Mouse (Mus musculus) liver (tissue): Measurements from ENCODE around the gene Apba2.

ENCODE experiments used
- DNase-seq: peaks from one replicate; pipeline ENCODE4 v3.0.0-alpha.2; 2020; ENCODE audit warnings: mixed read lengths

The Apba2 gene

DNA sequence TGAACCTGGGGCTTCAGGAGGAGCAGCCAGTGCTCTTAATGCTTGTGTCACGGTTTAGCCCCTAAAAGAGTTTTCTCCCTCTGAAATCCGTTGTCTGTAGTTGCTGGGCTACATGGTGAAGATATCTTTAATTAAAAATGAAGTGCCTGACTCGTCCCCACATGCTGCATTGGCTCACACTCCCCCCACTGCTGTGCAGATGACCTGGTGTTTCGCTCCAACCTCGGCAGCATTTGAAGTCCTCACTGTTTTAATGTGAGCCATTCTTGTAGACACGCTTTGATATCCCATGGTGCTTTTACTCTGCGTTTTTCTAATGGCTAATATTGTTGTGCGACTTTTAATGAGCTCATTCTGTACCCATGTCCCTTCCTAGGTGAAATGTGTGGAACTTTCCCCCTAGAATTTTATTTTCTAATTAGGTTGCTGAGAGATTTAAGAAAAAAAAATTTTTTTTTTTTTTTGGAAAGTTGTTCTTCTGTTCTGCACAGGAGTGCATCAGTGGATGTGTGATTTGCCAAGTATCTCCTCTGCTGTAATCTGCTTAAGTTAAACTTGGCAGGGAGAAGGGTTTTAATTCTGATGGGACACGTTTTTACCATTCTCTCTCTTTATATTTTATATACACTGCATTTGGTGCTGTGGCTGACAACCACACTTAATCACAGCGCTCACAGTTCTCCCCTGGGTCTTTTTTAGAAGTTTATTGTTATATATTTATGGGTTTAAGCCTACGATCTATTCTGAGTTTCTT, 87.3 kb downstream of the Apba2 start:
- DNase-seq = no peak

DNA sequence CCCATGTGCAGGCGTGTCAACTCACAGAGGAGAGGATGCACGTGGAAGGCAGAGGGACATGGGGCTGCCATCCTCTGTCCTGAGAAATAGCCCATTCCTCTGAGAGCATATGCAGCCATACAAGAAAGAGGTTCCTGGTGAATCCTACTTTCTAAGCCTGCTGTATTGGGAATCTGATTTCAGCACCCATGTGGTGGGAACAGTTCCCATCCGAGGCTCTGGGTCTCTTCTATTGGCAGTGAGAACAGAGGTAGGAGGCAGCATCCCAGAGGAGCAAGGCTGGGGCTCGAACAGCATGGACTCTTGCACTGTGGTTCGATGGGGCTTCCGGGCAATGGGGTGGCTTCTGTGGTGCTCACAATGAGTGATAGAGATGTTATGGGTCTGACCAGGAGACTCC, 93.8 kb downstream of the Apba2 start:
- DNase-seq = no peak

DNA sequence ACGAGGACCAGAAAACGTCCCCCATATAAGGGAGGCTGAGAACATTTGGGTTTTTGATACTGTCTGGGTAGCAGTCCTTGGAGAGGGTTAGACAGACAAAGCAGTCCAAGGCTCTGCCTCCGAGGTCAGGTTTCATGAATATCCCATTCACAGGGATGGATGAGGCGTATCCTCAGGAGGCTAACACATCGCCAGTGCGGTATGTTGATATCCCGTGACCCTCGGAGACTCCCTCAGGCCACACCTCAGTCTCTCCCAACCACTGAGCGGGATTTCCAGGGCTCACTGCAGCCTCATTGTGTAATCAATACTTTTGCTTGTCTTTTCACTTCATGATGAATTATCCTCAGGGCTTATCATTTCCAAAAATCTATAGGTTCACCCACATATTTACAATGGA, 95.1 kb downstream of the Apba2 start:
- DNase-seq = no peak

DNA sequence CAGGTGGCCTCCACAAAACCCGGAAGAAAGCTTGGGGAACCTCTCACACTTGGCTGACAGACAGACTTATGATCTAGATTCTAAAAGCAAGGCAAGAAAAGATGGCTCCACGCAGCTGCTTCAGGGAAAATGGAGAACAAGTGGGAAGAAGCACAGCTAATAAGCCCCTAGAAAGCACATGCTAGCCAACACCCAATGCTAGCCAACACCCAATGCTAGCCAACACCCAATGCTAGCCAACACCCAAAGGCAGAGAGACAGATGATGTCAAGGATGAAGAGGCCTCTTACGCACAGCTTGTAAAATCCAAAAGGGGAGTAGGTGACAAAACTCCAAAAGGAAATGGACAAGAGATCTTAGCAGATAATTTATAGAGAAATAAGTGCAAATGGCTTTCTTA, 108.4 kb downstream of the Apba2 start:
- no peak for DNase-seq

DNA sequence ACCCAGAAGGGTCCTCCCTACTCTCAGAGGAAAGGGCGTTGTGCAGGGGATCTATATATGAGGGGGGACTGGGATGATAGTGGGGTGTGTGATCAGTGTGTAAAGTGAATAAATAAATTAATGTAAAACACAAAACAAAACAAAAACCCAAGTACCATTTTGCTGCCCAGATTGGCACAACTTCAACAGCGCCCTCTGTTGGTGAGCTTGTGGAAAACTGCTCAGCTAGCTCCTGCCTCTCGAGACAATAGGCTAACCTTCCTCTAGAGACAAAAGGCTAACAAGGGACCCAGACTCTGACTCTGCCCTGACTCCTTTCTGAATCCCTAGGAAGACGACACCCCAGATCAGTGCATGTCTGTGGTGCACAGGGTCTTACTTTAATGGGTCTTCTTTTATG, 109.4 kb downstream of the Apba2 start:
- no peak for DNase-seq

DNA sequence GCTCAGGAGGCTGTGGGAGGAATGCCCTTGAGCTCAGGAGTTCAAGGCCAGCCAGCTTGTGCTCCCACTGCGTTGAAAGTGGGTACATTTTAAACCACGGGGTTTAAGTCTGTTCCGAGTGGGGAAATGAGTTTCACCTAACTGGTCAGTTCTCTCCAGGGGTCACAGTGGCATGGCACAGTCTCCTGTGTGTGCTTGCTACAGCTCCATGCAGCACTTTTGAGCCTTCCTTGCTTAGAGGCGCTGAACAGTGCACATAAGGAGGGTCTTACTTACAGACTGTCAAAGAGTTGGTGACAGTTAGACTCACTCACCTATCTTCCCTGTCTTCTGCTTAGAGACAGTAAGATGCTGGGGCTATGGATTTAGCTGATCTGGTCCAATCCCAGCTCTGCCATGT, 117.8 kb downstream of the Apba2 start:
- no peak for DNase-seq

DNA sequence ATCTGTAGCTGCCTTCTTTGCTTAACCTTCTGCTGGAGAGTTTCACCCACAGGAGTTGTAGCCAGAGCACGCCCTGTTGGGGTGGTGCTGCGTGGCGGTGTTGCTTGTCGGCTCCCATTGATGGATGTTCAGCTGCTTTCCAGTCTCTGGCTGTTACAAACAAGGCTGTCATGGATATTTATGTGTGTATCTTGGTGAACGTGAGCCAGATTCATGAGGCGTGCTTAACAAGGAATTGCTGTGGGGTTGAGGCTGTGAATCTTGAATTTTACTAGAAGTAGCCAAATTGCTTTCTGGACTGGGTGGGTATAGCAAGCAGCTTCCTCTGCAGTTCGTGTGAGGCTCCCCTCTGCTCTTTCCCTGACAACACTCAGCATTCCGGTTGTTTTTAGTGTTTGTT, 125.0 kb downstream of the Apba2 start:
- DNase-seq = no peak

DNA sequence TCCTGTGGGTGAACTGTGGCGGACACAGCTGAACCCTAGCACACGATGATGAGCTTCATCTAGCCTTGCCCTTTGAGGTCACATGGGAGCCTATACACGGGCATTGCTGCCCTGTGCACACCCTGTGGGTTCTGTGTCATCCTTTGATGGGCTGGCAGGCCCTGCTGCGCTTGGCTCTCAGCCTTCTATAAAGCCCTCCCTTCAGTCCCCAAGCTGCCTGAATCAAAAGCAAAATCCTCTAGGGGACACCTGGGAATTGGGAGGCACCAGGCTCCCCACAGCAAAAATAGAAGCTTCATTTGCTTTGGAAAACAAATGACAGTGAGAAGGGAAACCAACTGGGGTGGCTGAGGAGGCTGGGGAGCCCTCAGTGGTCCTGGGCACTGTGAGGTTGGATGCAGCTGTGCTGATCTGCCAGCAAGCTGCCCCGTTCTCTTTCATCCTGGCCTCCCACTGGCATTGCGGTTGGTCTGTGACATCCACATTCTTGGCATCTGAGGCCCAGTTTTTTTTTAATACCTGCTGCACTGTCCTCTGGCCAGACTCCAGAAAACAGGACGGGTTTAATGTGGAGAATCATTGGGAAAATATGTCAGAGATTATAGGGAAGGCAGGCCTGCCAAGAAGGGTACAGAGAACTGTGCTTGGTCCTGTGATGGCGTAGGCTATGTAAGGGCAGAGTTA, 126.6 kb downstream of the Apba2 start:
- DNase-seq = no peak

DNA sequence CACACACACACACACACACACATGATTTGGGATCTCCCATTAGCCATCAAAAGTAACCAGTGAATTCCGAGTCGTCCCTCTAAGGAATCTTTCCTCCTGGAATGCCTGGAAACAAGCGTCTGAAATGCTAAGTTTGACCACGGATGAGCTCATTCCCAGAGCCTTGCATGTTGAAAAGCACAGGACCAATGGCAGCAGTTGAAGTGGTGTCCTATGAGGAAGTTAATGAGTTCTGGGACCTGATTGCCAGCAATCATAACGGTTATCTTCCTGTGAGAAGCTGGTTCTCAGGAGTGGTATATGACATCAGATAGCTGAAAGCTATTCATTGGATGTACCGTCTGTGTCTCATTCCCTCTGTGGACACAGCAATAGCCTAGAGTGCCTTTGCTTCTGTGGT, 129.2 kb downstream of the Apba2 start:
- no peak for DNase-seq

DNA sequence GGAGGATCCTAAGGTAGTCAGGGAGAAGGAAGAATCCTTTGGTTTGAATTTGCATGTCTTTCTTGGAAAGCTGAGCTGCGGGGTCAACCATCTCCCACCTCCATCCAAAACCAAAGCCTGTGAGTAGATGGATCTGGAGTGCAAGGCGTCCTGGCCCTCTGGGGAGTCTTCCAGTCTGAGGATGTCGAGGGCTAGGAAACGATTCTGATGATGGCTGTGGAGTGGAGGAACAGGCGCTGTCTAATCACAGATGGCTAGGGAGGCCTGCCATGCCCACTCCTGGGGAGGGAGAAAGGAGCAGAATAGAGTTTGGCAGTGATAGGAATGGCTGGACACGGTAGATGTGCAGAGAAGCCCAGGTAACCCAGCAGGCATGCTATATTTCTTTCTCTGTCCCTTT, 129.6 kb downstream of the Apba2 start:
- no peak for DNase-seq

DNA sequence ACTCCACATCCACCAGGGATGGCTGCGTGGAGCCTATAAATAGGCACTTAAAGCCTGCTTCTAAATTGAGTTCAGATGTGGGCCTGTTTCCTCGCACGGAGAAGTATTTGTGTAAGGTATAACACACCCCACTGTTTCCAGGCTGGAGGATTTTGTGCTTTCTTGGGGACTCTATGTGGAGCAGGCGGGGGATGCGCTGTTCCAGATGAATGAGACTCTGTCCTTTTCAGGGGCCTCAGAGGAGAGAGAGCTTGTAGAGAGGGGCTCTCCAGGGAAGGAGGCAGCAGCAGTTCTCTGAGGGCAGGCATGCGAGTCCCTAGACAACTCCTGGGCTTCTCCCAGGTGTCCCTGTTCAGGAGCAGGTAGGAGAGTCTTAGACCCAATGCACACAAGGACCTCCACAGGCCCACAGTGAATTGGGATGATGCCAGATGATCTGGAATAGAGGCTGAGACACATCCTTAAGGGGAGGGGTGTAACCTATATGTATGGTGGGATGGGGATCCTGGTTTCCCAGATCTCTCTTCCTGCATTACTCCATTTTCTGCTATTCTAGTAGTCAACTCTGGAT, 130.4 kb downstream of the Apba2 start:
- no peak for DNase-seq

DNA sequence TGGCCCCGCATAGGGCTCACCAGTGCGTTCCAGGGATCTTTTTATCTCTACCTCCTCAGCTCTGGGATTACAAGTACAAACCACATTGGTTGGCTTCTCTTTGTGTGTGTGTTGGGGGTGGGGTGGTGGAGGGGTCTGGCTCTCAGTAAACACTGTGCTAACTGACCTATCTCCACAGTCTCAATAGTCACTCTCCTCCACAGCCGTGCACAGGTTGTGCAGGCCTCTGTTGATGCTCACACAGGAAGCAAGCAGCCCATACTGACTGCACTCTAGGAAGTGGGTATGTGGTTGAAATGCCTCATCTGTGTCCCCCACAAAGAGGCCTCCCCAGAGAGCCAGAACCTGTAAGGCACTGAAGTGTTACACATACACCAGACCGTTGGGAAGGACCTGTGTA, 131.7 kb downstream of the Apba2 start:
- DNase-seq = peak; percentile 9

DNA sequence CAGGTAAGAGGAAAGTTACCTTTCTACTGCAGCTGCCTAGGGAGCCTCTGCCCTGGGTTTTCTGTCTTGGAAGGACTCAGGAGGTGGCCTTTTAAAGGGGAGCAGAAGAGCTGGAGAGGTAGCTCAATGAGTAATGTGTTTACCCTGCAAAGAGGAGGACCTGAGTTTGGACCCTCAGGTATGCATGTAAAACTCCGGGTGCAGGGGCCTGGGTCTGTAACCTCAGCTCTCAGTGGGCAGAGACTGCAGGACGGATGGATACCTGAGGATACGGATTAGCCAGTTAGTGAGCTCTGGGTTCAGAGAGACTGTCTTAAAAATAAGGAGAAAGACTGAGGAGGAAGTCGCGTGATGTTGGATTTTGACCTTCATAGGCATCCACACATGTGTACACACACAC, 132.4 kb downstream of the Apba2 start:
- no peak for DNase-seq

DNA sequence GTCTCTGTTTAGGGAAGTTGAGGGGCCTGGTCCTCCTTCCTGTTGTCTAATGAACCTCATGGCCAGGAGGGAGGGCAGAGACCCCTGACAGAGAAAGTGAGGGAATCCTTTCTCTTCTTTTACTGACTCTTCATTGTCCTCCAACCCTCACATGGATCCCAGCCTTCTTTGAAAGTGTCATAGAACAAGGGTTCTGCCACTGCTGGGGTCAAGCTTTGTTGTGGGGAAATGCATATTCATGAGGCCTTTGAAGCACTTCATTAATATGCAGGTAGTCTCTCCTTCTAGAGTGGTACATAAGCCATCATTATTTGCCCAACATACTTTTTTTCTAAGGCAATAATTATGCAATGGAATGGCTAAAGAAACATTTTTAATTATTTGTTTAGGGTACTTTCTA, 133.0 kb downstream of the Apba2 start:
- no peak for DNase-seq

DNA sequence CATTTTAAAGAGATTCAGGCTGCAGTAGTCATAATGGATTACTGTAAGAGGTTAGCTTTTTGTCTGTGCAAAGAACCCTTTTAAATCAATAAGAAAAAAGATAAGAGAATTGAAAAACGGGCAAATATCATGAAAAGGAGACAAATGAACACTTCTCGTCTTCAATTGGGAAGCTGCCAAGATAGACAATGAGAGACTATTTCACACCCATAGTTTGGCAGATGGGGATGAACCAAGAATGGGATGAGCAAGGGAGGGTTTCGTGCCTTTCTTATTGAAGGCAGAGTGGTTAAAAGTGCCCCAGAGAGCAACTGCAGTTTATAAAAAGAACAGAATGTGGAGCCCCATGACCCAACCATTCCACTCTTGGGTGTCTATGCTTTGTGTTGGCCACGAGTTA, 137.4 kb downstream of the Apba2 start:
- DNase-seq = no peak

DNA sequence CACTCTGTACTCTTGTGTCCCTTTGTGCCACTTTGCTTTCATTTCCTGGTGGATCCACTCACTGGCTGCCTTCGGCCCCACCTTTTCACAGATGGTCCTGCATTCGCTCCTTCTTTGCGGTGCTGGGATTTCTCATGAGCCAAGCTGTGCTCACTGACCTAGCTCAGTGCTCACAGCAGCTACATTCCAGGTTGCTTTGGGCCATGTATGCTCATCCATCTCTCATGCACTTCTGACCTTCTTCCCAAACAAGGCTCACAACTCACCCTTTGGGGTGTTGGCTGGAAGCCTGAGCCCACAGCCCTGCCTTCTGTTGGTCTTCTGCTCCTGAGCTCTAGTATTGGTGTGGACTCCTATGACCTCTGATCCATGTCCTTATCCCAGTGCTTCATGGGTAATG, 139.1 kb downstream of the Apba2 start:
- DNase-seq = no peak

DNA sequence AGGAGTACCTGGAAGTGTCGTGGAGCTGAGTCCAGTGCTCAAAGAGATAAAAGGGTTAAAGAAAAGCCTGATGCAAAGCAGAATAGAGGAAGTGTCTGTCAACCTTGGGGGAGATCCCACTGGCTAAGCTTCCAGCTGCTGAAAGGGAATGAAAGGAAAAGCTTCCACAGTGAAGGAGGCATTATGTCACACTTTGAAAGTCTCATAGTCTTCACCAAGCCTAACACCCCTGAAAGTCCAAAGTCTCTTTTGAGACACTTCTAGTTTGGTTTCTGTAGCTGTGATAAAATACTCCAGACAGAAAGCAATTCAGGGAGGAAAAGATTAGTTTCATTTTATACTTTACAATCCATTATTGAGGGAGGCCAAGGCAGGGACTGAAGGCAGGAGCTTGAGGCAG, 141.4 kb downstream of the Apba2 start:
- DNase-seq = no peak

DNA sequence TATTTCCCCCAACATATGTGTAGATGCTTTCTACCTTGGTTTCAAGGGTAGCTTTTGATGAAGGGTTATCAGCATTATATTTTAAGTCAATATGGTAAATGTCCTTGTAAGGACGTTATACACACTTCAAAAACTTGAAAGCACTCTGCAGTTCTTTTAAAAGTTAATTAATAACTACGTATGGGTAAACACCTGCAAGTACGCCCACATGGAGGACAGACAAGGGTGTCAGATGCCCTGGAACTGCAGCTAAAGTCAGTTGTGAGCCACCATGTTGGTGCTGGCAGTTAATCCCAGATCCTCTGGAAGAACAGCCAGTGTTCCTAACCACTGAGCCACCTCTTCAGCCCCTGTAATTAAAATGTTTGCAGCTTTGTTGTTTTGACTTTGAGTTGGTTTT, 144.0 kb downstream of the Apba2 start:
- DNase-seq = no peak

DNA sequence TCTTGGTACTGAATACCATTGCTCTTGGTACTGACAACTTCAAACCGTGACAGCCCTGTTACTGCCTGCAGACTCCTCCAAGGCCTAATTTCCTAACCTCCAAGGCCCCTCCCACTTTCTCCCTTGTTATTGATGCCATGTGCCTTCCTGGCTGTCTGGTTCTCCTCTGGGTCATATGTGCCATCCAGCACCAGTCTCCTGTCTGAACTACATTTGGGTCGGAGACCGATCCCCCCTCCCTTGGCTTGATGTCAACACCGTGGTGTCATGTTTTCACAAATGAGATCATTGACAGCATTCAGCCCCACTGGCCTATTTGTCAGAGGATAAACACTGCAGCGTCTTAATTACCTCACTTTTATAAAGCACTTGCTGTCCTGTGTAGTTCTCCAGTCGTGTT, 144.5 kb downstream of the Apba2 start:
- DNase-seq = no peak

DNA sequence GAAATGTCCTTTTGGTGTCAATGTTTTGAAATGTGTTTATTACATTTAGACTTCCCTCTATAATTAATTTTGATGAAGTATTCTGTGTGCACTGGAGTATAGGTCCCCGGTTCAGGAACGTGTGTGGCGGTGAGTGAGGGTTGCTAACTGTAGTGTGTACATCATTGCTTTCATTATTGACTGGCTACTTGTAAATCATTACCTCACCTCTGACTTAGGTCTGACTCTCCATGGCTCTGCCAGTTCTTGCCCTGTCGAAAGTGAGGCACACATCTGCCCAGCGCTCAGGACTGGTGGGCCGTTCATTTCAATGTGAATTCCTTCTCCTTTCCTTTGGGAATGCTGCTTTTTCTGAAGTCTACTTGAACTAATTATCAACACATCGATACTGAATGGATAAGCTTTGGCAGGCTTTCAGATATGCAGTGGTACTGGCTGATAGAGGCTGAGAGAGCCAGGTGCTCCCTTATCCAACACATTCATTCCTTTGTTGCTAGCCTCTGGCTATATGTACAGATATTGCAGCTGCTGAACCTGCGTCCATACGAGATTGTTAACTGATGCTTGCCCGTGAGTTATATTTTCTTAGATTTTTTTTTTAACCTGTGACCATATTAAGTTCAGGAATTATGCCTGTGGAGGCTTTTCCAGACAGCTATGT, 147.6 kb downstream of the Apba2 start:
- DNase-seq = no peak

DNA sequence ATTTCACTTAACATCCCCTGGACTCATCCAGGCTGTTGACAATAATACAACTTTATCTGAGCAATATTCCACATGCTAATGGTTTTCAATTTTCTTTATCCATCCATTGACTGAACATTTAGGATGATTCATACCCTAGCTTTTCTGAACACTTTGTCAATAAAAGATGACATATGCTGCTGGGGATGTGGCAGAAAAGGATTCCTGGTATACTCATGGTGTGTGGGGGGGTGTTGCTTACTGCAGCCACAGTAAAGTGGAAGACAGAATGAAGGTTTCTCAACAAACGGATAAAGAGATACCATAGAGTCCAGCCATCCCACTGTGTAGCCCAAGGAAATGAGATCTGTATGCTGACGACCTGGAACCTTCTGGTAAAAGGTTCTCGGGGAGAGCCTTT, 150.5 kb downstream of the Apba2 start:
- DNase-seq = no peak

DNA sequence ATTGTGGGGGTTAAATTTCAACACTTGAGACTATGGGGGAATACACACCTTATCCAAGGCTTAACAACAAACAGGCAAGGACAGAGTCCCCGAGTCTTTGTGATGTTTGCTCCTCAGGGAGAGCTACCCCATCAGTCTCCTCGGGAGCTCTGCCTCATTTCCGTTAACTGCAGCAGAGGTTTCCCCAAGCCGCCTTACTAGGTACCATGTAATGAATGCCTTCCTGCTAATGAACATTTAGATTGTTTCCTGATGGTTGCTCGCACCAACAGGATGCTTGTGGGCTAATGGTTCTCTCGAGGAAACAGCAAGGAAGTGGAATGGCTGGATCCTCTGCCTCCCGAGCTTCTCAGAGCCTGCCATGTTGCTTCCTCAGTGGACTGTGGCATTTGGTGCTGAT, 155.3 kb downstream of the Apba2 start:
- no peak for DNase-seq

DNA sequence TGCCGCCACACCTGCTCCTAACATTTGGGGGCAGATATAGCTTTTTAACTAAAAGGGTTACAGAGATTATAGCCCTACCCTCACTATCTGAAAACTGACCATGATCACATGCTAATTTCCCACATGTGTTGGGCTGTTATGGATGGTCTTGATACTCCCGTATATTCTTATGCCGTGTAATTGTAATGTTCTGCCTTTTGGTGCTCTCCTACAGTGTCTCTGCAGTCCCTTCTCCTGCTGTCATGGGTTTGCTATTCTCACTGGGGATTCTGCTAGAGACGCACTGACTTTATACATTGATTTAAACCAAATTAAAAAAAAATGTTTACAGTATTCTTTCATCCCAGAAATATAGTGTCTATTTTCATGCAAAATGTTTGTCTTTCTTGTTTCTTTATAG, 157.4 kb downstream of the Apba2 start:
- DNase-seq = no peak

DNA sequence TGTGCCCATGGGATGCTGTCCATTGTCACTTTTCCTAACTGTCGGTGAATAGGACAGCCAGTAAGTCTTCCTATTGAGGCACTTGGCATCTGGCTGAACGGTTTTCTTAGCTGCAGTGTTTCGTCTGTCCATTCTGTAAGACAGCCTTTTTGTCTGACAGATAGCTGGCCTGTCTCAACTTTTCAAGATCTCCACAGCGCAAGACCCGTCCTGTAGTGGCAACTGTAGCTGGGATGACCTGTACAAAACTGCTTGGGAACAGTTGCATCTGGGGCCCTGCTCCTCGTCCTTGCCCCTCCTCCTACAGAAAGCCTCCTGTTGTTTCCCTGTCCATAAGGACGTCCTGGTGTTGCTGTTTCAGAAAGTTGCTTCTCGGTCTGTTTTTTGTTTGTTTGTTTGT, 157.8 kb downstream of the Apba2 start:
- no peak for DNase-seq
